Mouse (Mus musculus) limb, embryonic 12.5 days (tissue): ENCODE data around the gene Cdc42bpa. TPM values are rescaled to one million over a fixed set of nuclear protein-coding genes. Genes with fewer than 3 reads are reported as not detected.

ENCODE experiments used
- ATAC-seq: fragments of 200-750 bp; cut with Nextera tagmentation; 2 replicates; pipeline ENCODE4 v1.8.0; 2017; ENCODE audit warnings: low read depth, moderate TSS enrichment; ENCODE audit not compliant: insufficient number of reproducible peaks, insufficient read depth, low FRiP score, low TSS enrichment
- H3K27ac ChIP-seq: fragments of 300-500 bp; sonication (generic); 2 replicates; pipeline ENCODE4 v1.5.1; 2016; ENCODE audit warnings: mild to moderate bottlenecking, moderate library complexity
- H3K27me3 ChIP-seq: fragments of 300-500 bp; sonication (generic); 2 replicates; pipeline ENCODE4 v1.6.1; 2016; ENCODE audit warnings: mild to moderate bottlenecking, moderate library complexity
- H3K36me3 ChIP-seq: fragments of 300-500 bp; sonication (generic); 2 replicates; pipeline ENCODE4 v1.6.1; 2016; ENCODE audit warnings: mild to moderate bottlenecking, moderate library complexity
- H3K4me1 ChIP-seq: fragments of 300-500 bp; sonication (generic); replicated peaks from 2 replicates; pipeline ENCODE4 v1.6.1; 2016
- H3K4me2 ChIP-seq: fragments of 300-500 bp; sonication (generic); 2 replicates; pipeline ENCODE4 v1.6.1; 2016; ENCODE audit warnings: mild to moderate bottlenecking, moderate library complexity
- H3K4me3 ChIP-seq: fragments of 300-500 bp; sonication (generic); replicated peaks from 2 replicates; pipeline ENCODE4 v1.5.1; 2016; ENCODE audit warnings: mild to moderate bottlenecking
- H3K9ac ChIP-seq: fragments of 300-500 bp; sonication (generic); replicated peaks from 2 replicates; pipeline ENCODE4 v1.6.1; 2016; ENCODE audit warnings: mild to moderate bottlenecking, moderate library complexity
- H3K9me3 ChIP-seq: fragments of 300-500 bp; sonication (generic); 2 replicates; pipeline ENCODE4 v1.6.1; 2016; ENCODE audit warnings: mild to moderate bottlenecking, moderate library complexity
- WGBS: fragments of 180-500 bp; shearing (Covaris S2); methylation state at CpG from one replicate; pipeline ENCODE4 v1.1.7; 2016; 5-methylcytosine and 5-hydroxymethylcytosine counted together
- polyA plus RNA-seq: library from polyadenylated mRNA; unstranded; fragments of >200 nt; fragmentation: Nextera tagmentation; extraction: Ambion mirVana; gene quantifications from 2 replicates; pipeline ENCODE4 v1.2.1, GENCODE M21; 2016

Cdc42bpa gene
- polyA plus RNA-seq, 1 experiment from 2014 or later = 18.0 TPM

- Histone ChIP-seq H3K36me3 (peaks cover 49% of the 10 kb centered on the region), H3K9me3 (no peaks in the 10 kb centered on the region), H3K27me3 (no peaks in the 10 kb centered on the region), H3K4me2 (no peak overlapping the region), H3K9ac (no peak overlapping the region), H3K27ac (no peak overlapping the region), H3K4me1 (peaks cover 4% of the 10 kb centered on the region; the same call in 1 of the 2 replicates), H3K4me3 (no peak overlapping the region)
- WGBS = 69% methylated on average over 4 of the region's 4 CpGs
- ATAC-seq = no peak
Observed at GRCm38 (mm10) chr1:180148036-180148435, 187.8 kb downstream of the Cdc42bpa start.

- Histone ChIP-seq H3K9me3 (no peaks in the 10 kb centered on the region), H3K4me1 (peaks cover 4% of the 10 kb centered on the region; the same call in 1 of the 2 replicates), H3K36me3 (peaks cover 50% of the 10 kb centered on the region), H3K4me2 (no peak overlapping the region), H3K9ac (no peak overlapping the region), H3K27ac (no peak overlapping the region), H3K27me3 (no peaks in the 10 kb centered on the region), H3K4me3 (no peak overlapping the region)
- no peak for ATAC-seq
- 82% methylated on average over 4 of the region's 4 CpGs for WGBS
Observed at GRCm38 (mm10) chr1:180148563-180148962, 188.3 kb downstream of the Cdc42bpa start.

DNA sequence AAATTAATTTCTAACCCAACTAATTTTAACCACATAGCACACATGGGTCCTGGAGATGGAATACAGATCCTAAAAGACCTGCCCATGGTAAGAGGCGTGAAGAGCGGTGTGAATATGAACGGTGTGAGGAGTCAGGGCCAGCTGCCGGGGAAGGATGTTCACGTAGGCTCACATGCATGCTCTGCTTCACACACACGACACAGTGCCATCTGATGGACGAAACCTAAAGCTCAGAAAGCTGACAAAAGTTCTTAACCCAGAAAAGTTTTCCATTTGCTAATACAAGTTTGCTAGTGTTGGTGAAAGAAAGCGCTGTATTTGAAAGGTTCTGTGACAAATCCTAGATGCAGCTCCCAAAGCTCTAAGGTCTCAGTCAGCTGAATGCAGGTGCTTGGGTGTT lies 190.9 kb downstream of the Cdc42bpa start:
- Histone ChIP-seq H3K4me2 (no peak overlapping the region), H3K4me3 (no peak overlapping the region), H3K9ac (no peak overlapping the region), H3K36me3 (peaks cover 50% of the 10 kb centered on the region), H3K9me3 (no peaks in the 10 kb centered on the region), H3K27me3 (no peaks in the 10 kb centered on the region), H3K27ac (no peak overlapping the region), H3K4me1 (peaks cover 4% of the 10 kb centered on the region; the same call in 1 of the 2 replicates)
- no peak for ATAC-seq
- 86% methylated on average over 8 of the region's 8 CpGs for WGBS

DNA sequence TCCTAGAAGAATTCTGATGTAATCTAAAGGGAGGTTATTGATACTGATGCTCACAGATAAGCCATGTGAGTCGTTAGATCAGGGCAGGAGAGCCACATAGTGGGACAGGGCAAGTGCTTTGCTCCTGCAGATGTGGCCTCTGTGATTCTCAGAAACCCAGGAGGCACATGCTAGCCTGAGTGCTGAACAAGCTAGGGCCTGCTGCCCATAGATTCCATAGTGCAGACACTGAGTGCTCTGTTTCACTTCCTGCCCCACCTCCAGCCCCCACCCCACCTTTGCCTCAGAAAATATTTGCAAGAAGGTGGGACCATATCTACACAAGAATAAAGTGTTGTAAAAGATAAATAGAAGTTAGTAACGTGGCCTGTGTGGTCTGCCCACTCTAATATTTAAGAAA lies 198.4 kb downstream of the Cdc42bpa start:
- Histone ChIP-seq H3K27ac (no peak overlapping the region), H3K4me2 (no peak overlapping the region), H3K36me3 (peaks cover 45% of the 10 kb centered on the region), H3K4me3 (no peak overlapping the region), H3K4me1 (no peaks in the 10 kb centered on the region; the same call in 1 of the 2 replicates), H3K27me3 (no peaks in the 10 kb centered on the region), H3K9me3 (no peaks in the 10 kb centered on the region), H3K9ac (no peak overlapping the region)
- ATAC-seq = no peak
- WGBS = 66% methylated on average over 2 of the region's 2 CpGs

DNA sequence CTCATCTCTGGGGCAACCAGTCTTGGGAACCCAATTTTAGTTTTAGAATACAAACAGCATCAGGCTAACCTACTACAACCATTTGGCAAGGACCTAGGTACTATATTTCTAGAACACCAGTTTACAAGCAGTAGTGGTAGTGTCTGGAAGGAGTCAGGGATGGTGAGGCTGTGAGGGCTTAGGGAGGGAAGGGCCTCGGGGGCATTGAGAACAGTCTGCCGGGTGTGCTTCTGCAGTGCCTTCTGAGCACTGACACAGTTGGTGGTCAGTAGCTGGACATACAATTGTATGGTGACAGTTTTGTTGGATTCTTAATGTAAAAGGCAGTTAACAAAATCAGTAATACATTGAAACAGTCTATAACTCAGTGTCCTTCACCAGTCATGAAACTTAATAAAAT lies 200.3 kb downstream of the Cdc42bpa start:
- Histone ChIP-seq H3K4me2 (no peak overlapping the region), H3K27ac (no peak overlapping the region), H3K4me3 (no peak overlapping the region), H3K27me3 (no peaks in the 10 kb centered on the region), H3K4me1 (no peaks in the 10 kb centered on the region; the same call in 1 of the 2 replicates), H3K9ac (no peak overlapping the region), H3K36me3 (peaks cover 40% of the 10 kb centered on the region), H3K9me3 (no peaks in the 10 kb centered on the region)
- ATAC-seq = no peak
- 73% methylated on average over 2 of the region's 2 CpGs for WGBS

DNA sequence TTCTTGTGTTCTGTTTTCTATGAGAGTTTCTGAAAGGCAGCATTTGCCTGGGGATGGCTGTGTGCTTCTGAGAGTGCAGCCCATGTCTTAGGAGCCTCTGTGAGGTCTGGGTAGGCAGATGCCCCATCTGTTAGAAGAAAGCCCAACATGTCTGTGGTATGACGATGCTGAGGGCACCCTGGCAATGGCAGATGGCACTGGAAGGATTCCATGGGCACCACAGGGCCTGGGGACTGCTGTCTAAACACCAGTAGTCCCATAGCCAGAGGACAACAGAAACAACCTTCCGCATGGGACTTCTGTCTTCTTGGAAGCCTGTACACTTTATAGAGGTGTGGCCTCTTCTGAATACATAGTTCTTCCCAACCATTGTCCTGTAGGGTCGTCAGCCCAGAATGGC lies 200.9 kb downstream of the Cdc42bpa start:
- no peaks in the 10 kb centered on the region for H3K9me3 ChIP-seq
- 86% methylated on average over 3 of the region's 3 CpGs for WGBS
- H3K4me3 ChIP-seq = no peak overlapping the region
- H3K9ac ChIP-seq = no peak overlapping the region
- H3K4me2 ChIP-seq = no peak overlapping the region
- H3K4me1 ChIP-seq = no peaks in the 10 kb centered on the region; the same call in 1 of the 2 replicates
- H3K27me3 ChIP-seq = no peaks in the 10 kb centered on the region
- no peak for ATAC-seq
- H3K36me3 ChIP-seq = peaks cover 40% of the 10 kb centered on the region
- no peak overlapping the region for H3K27ac ChIP-seq

DNA sequence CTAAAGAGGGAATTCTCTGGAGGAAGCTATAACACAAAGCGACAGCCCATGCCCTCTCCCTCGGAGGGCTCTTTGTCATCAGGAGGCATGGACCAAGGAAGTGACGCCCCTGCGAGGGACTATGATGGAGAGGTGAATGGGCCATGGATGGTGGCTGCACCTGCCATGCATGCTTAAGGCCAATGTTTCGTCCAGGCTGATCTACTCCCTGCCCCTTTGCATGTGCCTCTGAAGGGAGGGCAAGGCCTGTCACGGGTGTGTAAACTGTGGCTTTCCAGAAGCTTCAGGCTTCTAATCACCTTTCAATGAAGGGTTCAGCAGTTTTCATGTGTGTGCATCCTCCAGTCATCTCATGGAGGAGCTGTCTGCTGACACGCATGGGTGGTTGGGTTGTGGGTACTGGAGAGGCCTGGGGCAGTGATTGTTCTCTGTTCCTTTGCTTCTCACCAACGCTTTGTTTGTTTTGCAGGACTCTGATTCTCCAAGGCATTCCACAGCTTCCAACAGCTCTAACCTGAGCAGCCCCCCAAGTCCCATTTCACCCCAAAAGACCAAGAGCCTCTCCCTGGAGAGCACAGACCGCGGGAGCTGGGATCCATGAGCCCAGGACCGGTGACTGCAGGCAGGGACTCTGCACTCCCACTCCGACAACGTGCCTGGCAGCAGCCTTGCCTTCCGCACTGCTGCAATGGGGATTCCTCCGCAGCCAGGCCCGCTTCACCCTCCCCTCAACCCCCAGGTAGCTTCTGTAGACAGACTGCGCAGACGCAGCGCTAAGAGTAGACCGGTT lies 201.5 kb downstream of the Cdc42bpa start:
- WGBS = 91% methylated on average over 20 of the region's 20 CpGs
- no peak overlapping the region for H3K27ac ChIP-seq

GRCm38 (mm10) chr1:180162986-180163385 lies 202.7 kb downstream of the Cdc42bpa start:
- Histone ChIP-seq H3K4me3 (no peak overlapping the region), H3K4me2 (no peak overlapping the region), H3K9ac (no peak overlapping the region), H3K4me1 (no peaks in the 10 kb centered on the region; the same call in 1 of the 2 replicates), H3K36me3 (peaks cover 47% of the 10 kb centered on the region), H3K27ac (no peak overlapping the region), H3K9me3 (no peaks in the 10 kb centered on the region), H3K27me3 (no peaks in the 10 kb centered on the region)
- no peak for ATAC-seq
- WGBS = 53% methylated on average over 7 of the region's 7 CpGs

More for the DNA sequence above, 201.5 kb downstream of the Cdc42bpa start:
- H3K4me1 ChIP-seq = no peaks in the 10 kb centered on the region; the same call in 1 of the 2 replicates
- no peak overlapping the region for H3K9ac ChIP-seq
- no peaks in the 10 kb centered on the region for H3K27me3 ChIP-seq
- H3K36me3 ChIP-seq = peaks cover 43% of the 10 kb centered on the region
- no peak for ATAC-seq
- H3K4me3 ChIP-seq = no peak overlapping the region
- no peaks in the 10 kb centered on the region for H3K9me3 ChIP-seq
- H3K4me2 ChIP-seq = no peak overlapping the region

GRCm38 (mm10) chr1:180166533-180166932 lies 206.3 kb downstream of the Cdc42bpa start:
- H3K9ac ChIP-seq = no peak overlapping the region
- no peaks in the 10 kb centered on the region for H3K9me3 ChIP-seq
- no peaks in the 10 kb centered on the region; the same call in 1 of the 2 replicates for H3K4me1 ChIP-seq
- ATAC-seq = no peak
- no peak overlapping the region for H3K27ac ChIP-seq
- H3K4me2 ChIP-seq = no peak overlapping the region
- H3K27me3 ChIP-seq = no peaks in the 10 kb centered on the region
- no peak overlapping the region for H3K4me3 ChIP-seq
- H3K36me3 ChIP-seq = peaks cover 26% of the 10 kb centered on the region
- WGBS = 87% methylated on average over 5 of the region's 5 CpGs

- H3K4me3 ChIP-seq = no peak overlapping the region
- no peaks in the 10 kb centered on the region for H3K27me3 ChIP-seq
- peaks cover 8% of the 10 kb centered on the region for H3K36me3 ChIP-seq
- H3K4me2 ChIP-seq = no peak overlapping the region
- no peaks in the 10 kb centered on the region for H3K4me1 ChIP-seq
- 90% methylated on average over 6 of the region's 6 CpGs for WGBS
- H3K27ac ChIP-seq = no peak overlapping the region
- no peaks in the 10 kb centered on the region for H3K9me3 ChIP-seq
- no peak overlapping the region for H3K9ac ChIP-seq
- ATAC-seq = no peak
Observed at GRCm38 (mm10) chr1:180168294-180168693, 208.0 kb downstream of the Cdc42bpa start.

GRCm38 (mm10) chr1:180169161-180169560 lies 208.9 kb downstream of the Cdc42bpa start:
- Histone ChIP-seq H3K27ac (no peak overlapping the region), H3K4me3 (no peak overlapping the region), H3K9ac (no peak overlapping the region), H3K27me3 (no peaks in the 10 kb centered on the region), H3K4me1 (no peaks in the 10 kb centered on the region), H3K9me3 (no peaks in the 10 kb centered on the region), H3K4me2 (no peak overlapping the region), H3K36me3 (peaks cover 7% of the 10 kb centered on the region; the same call in 1 of the 2 replicates)
- WGBS = 90% methylated on average over 7 of the region's 7 CpGs
- ATAC-seq = no peak
